Mouse (Mus musculus) ES-E14 (cell line): Measurements from ENCODE around the gene Spin1. TPM values are rescaled to one million over a fixed set of nuclear protein-coding genes. Genes with fewer than 3 reads are reported as not detected.

ENCODE experiments used
- DNase-seq: peaks from one replicate; pipeline ENCODE4 v3.0.0-alpha.2; 2013; ENCODE audit warnings: low read depth, low spot score
- H3K27ac ChIP-seq: 2 replicates; pipeline ENCODE4 v1.5.1; 2012; ENCODE audit warnings: low read depth, mild to moderate bottlenecking, low read length, moderate library complexity, mixed read lengths; ENCODE audit not compliant: poor library complexity, insufficient read depth, severe bottlenecking
- H3K36me3 ChIP-seq: 2 replicates; pipeline ENCODE4 v1.6.1; 2012; ENCODE audit warnings: mild to moderate bottlenecking, low read length, moderate library complexity, mixed read lengths; ENCODE audit not compliant: control insufficient read depth, poor library complexity, insufficient read depth, severe bottlenecking
- H3K4me1 ChIP-seq, 2 experiments: fragments of 150-350 bp in 1 of 2; sonication (generic) in 1 of 2; 2 replicates each; pipeline ENCODE4 v1.6.1; 2012; ENCODE audit warnings: low read length in 2 of 2, mild to moderate bottlenecking in 1 of 2, mixed read lengths in 1 of 2; ENCODE audit not compliant: control insufficient read depth in 2 of 2, insufficient read depth in 2 of 2, poor library complexity in 1 of 2
- H3K4me3 ChIP-seq, 2 experiments: fragments of 150-350 bp in 1 of 2; sonication (generic) in 1 of 2; 2 replicates each; pipeline ENCODE4 v1.5.1; 2012; ENCODE audit warnings: low read length in 2 of 2, low read depth in 1 of 2, mild to moderate bottlenecking in 1 of 2, mixed read lengths in 1 of 2; ENCODE audit not compliant: insufficient read depth in 1 of 2, poor library complexity in 1 of 2, severe bottlenecking in 1 of 2
- H3K9ac ChIP-seq: 2 replicates; pipeline ENCODE4 v1.6.1; 2012; ENCODE audit warnings: low read depth, mild to moderate bottlenecking, low read length, mixed read lengths; ENCODE audit not compliant: poor library complexity, insufficient read depth, severe bottlenecking
- H3K9me3 ChIP-seq: fragments of 150-350 bp; sonication (generic); 2 replicates; pipeline ENCODE4 v1.6.1; 2012; ENCODE audit warnings: low read depth, mild to moderate bottlenecking, low read length; ENCODE audit not compliant: control insufficient read depth, insufficient read depth
- CHD2 ChIP-seq: IDR thresholded peaks from 2 replicates; pipeline ENCODE4 v1.6.1; 2014; ENCODE audit warnings: mild to moderate bottlenecking, low read depth, low read length, inconsistent platforms
- HCFC1 ChIP-seq: IDR thresholded peaks from 2 replicates; pipeline ENCODE4 v1.6.1; 2012; ENCODE audit warnings: low read length, inconsistent platforms, borderline replicate concordance; ENCODE audit not compliant: insufficient read depth
- MAFK ChIP-seq: IDR thresholded peaks from 2 replicates; pipeline ENCODE4 v1.6.1; 2014; ENCODE audit warnings: mild to moderate bottlenecking, low read depth, low read length, inconsistent platforms; ENCODE audit not compliant: insufficient read depth
- ZC3H11A ChIP-seq: IDR thresholded peaks from 2 replicates; pipeline ENCODE4 v1.6.1; 2012; ENCODE audit warnings: low read depth, mild to moderate bottlenecking, inconsistent platforms, low read length, borderline replicate concordance
- ZNF384 ChIP-seq: IDR thresholded peaks from 2 replicates; pipeline ENCODE4 v1.6.1; 2012; ENCODE audit warnings: low read depth, low read length, inconsistent platforms
- in situ Hi-C, 2 experiments: fragments of 600-800 bp; cut with MboI; formaldehyde crosslinking; loops; one replicate each; pipeline ENCODE4 v1.15.1; 2025; ENCODE audit warnings: low sequenced_read_pairs in 2 of 2, inconsistent platforms in 1 of 2; ENCODE audit not compliant: unreplicated experiment in 2 of 2
- total RNA-seq: library from RNA; depleted of rRNA; stranded (reverse); fragments of 300-350 nt; gene quantifications from 2 replicates; pipeline ENCODE4 v1.2.3, GENCODE M21; 2012; rRNA removed

Spin1 gene
- total RNA-seq: 33.9 and 36.4 TPM in 2 replicates

- peaks cover 4% of the 10 kb centered on the region for H3K9me3 ChIP-seq
- in situ Hi-C loops: no loop called here
Measured at GRCm38 (mm10) chr13:51100233-51101015, at the start of gene Spin1. Gene Spin1, plus strand, starts transcription at chr13:51100880.

GRCm38 (mm10) chr13:51051016-51051415 is 49.7 kb upstream of the Spin1 start:
- TF ChIP-seq ZNF384 (no peak), ZC3H11A (no peak), HCFC1 (no peak), MAFK (no peak), CHD2 (no peak)
- no peak overlapping the region for H3K9ac ChIP-seq
- no peak overlapping the region for H3K4me3 ChIP-seq
- H3K4me1 ChIP-seq: peaks cover 0 to 13% of the 10 kb centered on the region in 2 experiments; a peak in 2 of 4 replicates
- H3K27ac ChIP-seq: no peak overlapping the region
- no peaks in the 10 kb centered on the region for H3K9me3 ChIP-seq
- in situ Hi-C loops: no loop called here
- DNase-seq: no peak
- H3K36me3 ChIP-seq: no peaks in the 10 kb centered on the region

More at GRCm38 (mm10) chr13:51100233-51101015, at the start of gene Spin1:
- TF ChIP-seq ZNF384 (no peak), HCFC1 (peak; percentile 60; the same call in 1 of the 2 replicates), ZC3H11A (no peak), MAFK (no peak)
- Histone ChIP-seq H3K9ac (peak within 1 kb of the TSS; percentile 99), H3K36me3 (peaks cover 9% of the 10 kb centered on the region; the same call in 1 of the 2 replicates), H3K27ac (peak within 1 kb of the TSS; percentile 100), H3K4me3 (peak within 1 kb of the TSS; percentile 85 to 98), H3K4me1 (0 out of 4 replicates have a peak, but pooled peaks cover 0 to 2% of the 10 kb centered on the region in 2 experiments)
- no peak for DNase-seq

GRCm38 (mm10) chr13:51052408-51052807 is 48.3 kb upstream of the Spin1 start:
- Histone ChIP-seq H3K9me3 (no peaks in the 10 kb centered on the region), H3K9ac (no peak overlapping the region), H3K27ac (0 out of 2 replicates have a peak overlapping the region, but pooled peaks have one; percentile 63), H3K36me3 (no peaks in the 10 kb centered on the region), H3K4me3 (no peak overlapping the region), H3K4me1 (peaks cover 0 to 13% of the 10 kb centered on the region in 2 experiments; a peak in 2 of 4 replicates)
- TF ChIP-seq ZC3H11A (no peak), ZNF384 (no peak), HCFC1 (no peak), CHD2 (no peak)
- DNase-seq: peak; percentile 11
- in situ Hi-C loops: no loop called here

- Histone ChIP-seq H3K4me1 (peaks cover 3% of the 10 kb centered on the region in 2 experiments; a peak in 2 of 4 replicates), H3K9ac (no peak overlapping the region), H3K36me3 (no peaks in the 10 kb centered on the region), H3K9me3 (no peaks in the 10 kb centered on the region), H3K4me3 (no peak overlapping the region), H3K27ac (peak overlapping the region; percentile 59)
- in situ Hi-C loops: no loop called here
- no peak for DNase-seq
- no peak for TF ChIP-seq ZC3H11A
- TF ChIP-seq CHD2: peak; percentile 83
- 0 out of 2 replicates have a peak, but pooled peaks have one; percentile 12 for TF ChIP-seq MAFK
- TF ChIP-seq HCFC1: no peak
Measured at GRCm38 (mm10) chr13:51063024-51063423, 37.7 kb upstream of the Spin1 start.
